Mouse (Mus musculus) liver, postnatal 0 days (tissue): ENCODE data around the gene Dpt. TPM values are rescaled to one million over a fixed set of nuclear protein-coding genes. Genes with fewer than 3 reads are reported as not detected.
"Not testable (repeated sequence)": the region's sequence is repeated elsewhere in the genome, so short reads cannot be mapped to it uniquely, and the experiment has no call there.

Source experiments
- ATAC-seq: fragments of 200-750 bp; cut with Nextera tagmentation; 2 replicates; pipeline ENCODE4 v1.8.0; 2017; ENCODE audit warnings: mild to moderate bottlenecking, moderate library complexity
- DNase-seq: peaks from one replicate; pipeline ENCODE4 v3.0.0-alpha.2; 2016
- H3K27ac ChIP-seq: fragments of 300-500 bp; sonication (generic); 2 replicates; pipeline ENCODE4 v1.5.1; 2014; ENCODE audit warnings: antibody characterized with exemption, moderate library complexity, mild to moderate bottlenecking, low read depth
- H3K27me3 ChIP-seq: fragments of 300-500 bp; sonication (generic); 2 replicates; pipeline ENCODE4 v1.6.1; 2014; ENCODE audit warnings: low read length, control low read depth, mixed read lengths; ENCODE audit not compliant: insufficient read depth
- H3K36me3 ChIP-seq: fragments of 300-500 bp; sonication (generic); replicated peaks from 2 replicates; pipeline ENCODE4 v1.6.1; 2014; ENCODE audit warnings: mild to moderate bottlenecking, control low read depth, low read length, moderate library complexity, mixed read lengths; ENCODE audit not compliant: insufficient read depth
- H3K4me1 ChIP-seq: fragments of 300-500 bp; sonication (generic); 2 replicates; pipeline ENCODE4 v1.6.1; 2014; ENCODE audit warnings: antibody characterized with exemption, mild to moderate bottlenecking, control low read depth; ENCODE audit not compliant: insufficient read depth
- H3K4me2 ChIP-seq: fragments of 300-500 bp; sonication (generic); 2 replicates; pipeline ENCODE4 v1.6.1; 2014; ENCODE audit warnings: low read depth, mild to moderate bottlenecking, low read length, moderate library complexity, mixed read lengths
- H3K4me3 ChIP-seq: fragments of 300-500 bp; sonication (generic); 2 replicates; pipeline ENCODE4 v1.5.1; 2014; ENCODE audit warnings: low read depth, low read length
- H3K9ac ChIP-seq: fragments of 300-500 bp; sonication (generic); replicated peaks from 2 replicates; pipeline ENCODE4 v1.6.1; 2014; ENCODE audit warnings: mild to moderate bottlenecking, moderate library complexity
- H3K9me3 ChIP-seq: fragments of 300-500 bp; sonication (generic); 2 replicates; pipeline ENCODE4 v1.6.1; 2016; ENCODE audit warnings: mild to moderate bottlenecking, control low read depth, low read length, mixed read lengths
- CTCF ChIP-seq: sonication (generic); IDR thresholded peaks from 2 replicates; pipeline ENCODE4 v1.5.1; 2016; ENCODE audit warnings: antibody characterized with exemption, low read depth
- EP300 ChIP-seq: IDR thresholded peaks from 2 replicates; pipeline ENCODE4 v1.6.1; 2016; ENCODE audit warnings: antibody characterized with exemption, low read depth, mild to moderate bottlenecking
- WGBS: fragments of 180-500 bp; shearing (Covaris S2); extraction: QIAGEN DNeasy Blood & Tissue Kit; methylation state at CpG from one replicate; pipeline ENCODE4 v1.1.7; 2014; ENCODE audit not compliant: insufficient replicate concordance; 5-methylcytosine and 5-hydroxymethylcytosine counted together
- polyA plus RNA-seq: library from polyadenylated mRNA; unstranded; fragments of >200 nt; fragmentation: Nextera tagmentation; extraction: Ambion mirVana; gene quantifications from 2 replicates; pipeline ENCODE4 v1.2.1, GENCODE M21; 2015

Dpt gene
- polyA plus RNA-seq, 1 experiment from 2014 or later: 0.58 TPM

GRCm38 (mm10) chr1:164770611-164771010 is 25.8 kb upstream of the Dpt start:
- DNase-seq (no peak), ATAC-seq (no peak)
- WGBS: 74% methylated on average over 7 of the region's 7 CpGs
- H3K4me1 ChIP-seq: no peaks in the 10 kb centered on the region
- no peak overlapping the region for H3K4me2 ChIP-seq
- H3K9me3 ChIP-seq: no peaks in the 10 kb centered on the region
- no peak overlapping the region for H3K4me3 ChIP-seq
- H3K27ac ChIP-seq: no peak overlapping the region
- H3K36me3 ChIP-seq: no peaks in the 10 kb centered on the region
- H3K27me3 ChIP-seq: no peaks in the 10 kb centered on the region
- H3K9ac ChIP-seq: no peak overlapping the region
- no peak for TF ChIP-seq EP300
- no peak for TF ChIP-seq CTCF

DNA sequence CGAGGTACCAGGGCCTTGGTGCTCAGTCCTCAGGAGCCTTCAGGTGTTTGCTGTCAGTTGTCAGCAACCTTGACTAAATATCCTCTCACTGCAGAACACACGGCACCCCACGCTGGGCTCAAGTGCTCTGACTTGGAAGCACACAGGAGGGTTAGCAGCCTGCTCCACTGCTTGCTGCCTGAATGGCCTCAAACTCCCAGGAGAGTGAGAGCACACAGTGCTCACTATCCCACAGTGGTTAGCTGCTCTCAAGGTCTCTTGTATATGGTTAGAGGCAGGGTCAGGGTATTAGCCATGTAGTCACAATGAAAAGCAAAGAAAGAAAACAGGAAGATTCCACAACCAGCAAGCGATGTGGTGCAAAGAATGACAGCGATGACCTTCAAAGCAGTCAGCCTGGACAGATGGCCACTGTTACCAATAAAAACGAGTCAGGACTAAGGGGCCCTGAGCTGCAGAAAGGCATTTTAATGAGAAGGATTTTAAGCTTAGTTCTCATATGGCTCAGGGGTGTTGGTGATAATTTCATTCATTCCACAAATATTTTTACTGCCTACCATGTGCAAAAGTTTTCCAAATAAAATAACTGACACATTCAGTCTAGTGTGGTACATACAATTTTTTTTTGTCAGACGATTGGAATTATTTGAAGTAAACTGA is 15.5 kb upstream of the Dpt start:
- TF ChIP-seq EP300: no peak
- no peak for TF ChIP-seq CTCF
- Histone ChIP-seq H3K36me3 (no peaks in the 10 kb centered on the region), H3K9me3 (no peaks in the 10 kb centered on the region), H3K9ac (no peak overlapping the region), H3K4me1 (no peaks in the 10 kb centered on the region), H3K4me3 (no peak overlapping the region), H3K27ac (no peak overlapping the region), H3K27me3 (no peaks in the 10 kb centered on the region), H3K4me2 (no peak overlapping the region)
- 62% methylated on average over 7 of the region's 7 CpGs for WGBS
- ATAC-seq (no peak), DNase-seq (no peak)

GRCm38 (mm10) chr1:164786165-164786564 is 10.3 kb upstream of the Dpt start:
- no peak for DNase-seq
- TF ChIP-seq CTCF: no peak
- TF ChIP-seq EP300: no peak
- ATAC-seq: no peak
- H3K27ac ChIP-seq: no peak overlapping the region
- no peaks in the 10 kb centered on the region for H3K27me3 ChIP-seq
- no peaks in the 10 kb centered on the region for H3K36me3 ChIP-seq
- H3K4me3 ChIP-seq: no peak overlapping the region
- no peaks in the 10 kb centered on the region for H3K9me3 ChIP-seq
- WGBS: 79% methylated on average over 5 of the region's 5 CpGs
- H3K4me1 ChIP-seq: no peaks in the 10 kb centered on the region
- no peak overlapping the region for H3K4me2 ChIP-seq
- H3K9ac ChIP-seq: no peak overlapping the region

DNA sequence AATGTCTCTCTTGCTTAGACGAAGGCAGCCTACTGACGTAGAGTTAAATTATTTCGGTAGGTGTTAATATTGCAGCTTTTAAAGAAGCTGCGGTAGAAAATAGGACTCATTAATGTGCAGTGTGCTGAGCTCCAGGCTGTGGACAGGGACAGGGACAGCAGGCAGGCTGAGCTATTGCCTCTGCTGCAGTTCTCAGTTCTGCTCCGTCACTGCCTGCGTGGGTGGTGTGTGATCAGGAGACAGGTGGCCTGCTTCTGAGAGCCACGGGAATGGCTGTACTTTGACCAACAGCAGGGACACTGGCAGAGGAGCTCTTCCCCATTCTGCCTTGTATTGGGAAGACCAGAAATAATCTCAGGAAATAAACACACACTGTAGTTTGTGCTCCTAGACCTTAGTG is 8.7 kb upstream of the Dpt start:
- Histone ChIP-seq H3K9me3 (no peaks in the 10 kb centered on the region), H3K4me3 (no peak overlapping the region), H3K4me2 (no peak overlapping the region), H3K36me3 (no peaks in the 10 kb centered on the region), H3K4me1 (no peaks in the 10 kb centered on the region), H3K27me3 (no peaks in the 10 kb centered on the region), H3K27ac (peak overlapping the region; percentile 81), H3K9ac (no peak overlapping the region)
- WGBS: 69% methylated on average over 7 of the region's 7 CpGs
- TF ChIP-seq CTCF (no peak), EP300 (no peak)
- ATAC-seq (peak; percentile 91), DNase-seq (peak; percentile 57)

DNA sequence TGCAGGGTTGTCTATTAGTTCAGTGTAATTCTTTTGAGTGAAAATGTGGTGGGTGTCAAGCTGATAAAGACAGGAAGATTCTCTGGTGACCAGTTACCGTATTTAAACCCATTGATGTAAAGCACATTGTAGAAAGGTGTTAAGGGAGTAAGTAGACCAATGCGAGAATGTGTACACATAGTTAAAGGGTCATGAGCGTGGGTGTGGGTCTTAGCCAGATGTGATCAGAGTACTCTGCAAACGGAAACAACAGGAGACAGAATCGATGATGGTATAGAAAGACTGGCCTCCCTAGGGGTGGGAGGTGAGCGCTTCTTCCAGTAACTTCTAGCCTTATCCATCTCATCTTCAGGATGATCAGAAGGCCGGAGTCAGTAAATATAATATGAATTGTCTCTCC is 8.2 kb upstream of the Dpt start:
- Histone ChIP-seq H3K27me3 (no peaks in the 10 kb centered on the region), H3K4me3 (no peak overlapping the region), H3K4me1 (no peaks in the 10 kb centered on the region), H3K36me3 (no peaks in the 10 kb centered on the region), H3K9me3 (no peaks in the 10 kb centered on the region), H3K27ac (peak overlapping the region; percentile 81), H3K9ac (no peak overlapping the region), H3K4me2 (no peak overlapping the region)
- TF ChIP-seq EP300 (no peak), CTCF (no peak)
- DNase-seq: no peak
- peak; percentile 76 for ATAC-seq
- WGBS: 67% methylated on average over 7 of the region's 7 CpGs

- 89% methylated on average over 12 of the region's 12 CpGs for WGBS
Measured at GRCm38 (mm10) chr1:164790296-164790695, 6.1 kb upstream of the Dpt start.

GRCm38 (mm10) chr1:164793049-164793448 is 3.4 kb upstream of the Dpt start:
- Histone ChIP-seq H3K4me1 (no peaks in the 10 kb centered on the region), H3K36me3 (no peaks in the 10 kb centered on the region), H3K4me3 (no peak overlapping the region), H3K9me3 (no peaks in the 10 kb centered on the region), H3K4me2 (no peak overlapping the region), H3K9ac (no peak overlapping the region), H3K27me3 (no peaks in the 10 kb centered on the region), H3K27ac (no peak overlapping the region)
- TF ChIP-seq EP300 (no peak), CTCF (no peak)
- WGBS: 65% methylated on average over 4 of the region's 4 CpGs
- ATAC-seq (no peak), DNase-seq (no peak)

More at GRCm38 (mm10) chr1:164790296-164790695, 6.1 kb upstream of the Dpt start:
- H3K4me2 ChIP-seq, H3K36me3 ChIP-seq, H3K27ac ChIP-seq, ATAC-seq, H3K4me1 ChIP-seq, H3K9me3 ChIP-seq, H3K9ac ChIP-seq, DNase-seq, H3K27me3 ChIP-seq, H3K4me3 ChIP-seq: not testable (repeated sequence)
